Mouse (Mus musculus): Measurements from ENCODE around the gene Tctex1d4. TPM values are rescaled to one million over a fixed set of nuclear protein-coding genes. Genes with fewer than 3 reads are reported as not detected.

The Tctex1d4 gene
- total RNA-seq, 2 experiments from 2014 or later = 0.38 TPM; not detected in 1

- H3K4me3 ChIP-seq = no peak overlapping the region
- TF ChIP-seq CTCF (conservative IDR thresholded peaks at IDR 0.05) = no peak
- DNase-seq (ENCODE audit: low spot score in 2 of 2) = no peak
- H3K27ac ChIP-seq = no peak overlapping the region
Observed at GRCm38 (mm10) chr4:117150212-117150733, 23.7 kb downstream of the Tctex1d4 start.

GRCm38 (mm10) chr4:117151416-117151815, 24.8 kb downstream of the Tctex1d4 start:
- H3K4me3 ChIP-seq = no peak overlapping the region
- H3K27ac ChIP-seq = no peak overlapping the region
- DNase-seq (ENCODE audit: low spot score in 2 of 2) = no peak
- no peak for TF ChIP-seq CTCF (conservative IDR thresholded peaks at IDR 0.05)

GRCm38 (mm10) chr4:117152714-117153113, 26.1 kb downstream of the Tctex1d4 start:
- DNase-seq (ENCODE audit: low spot score in 2 of 2) = no peak
- no peak for TF ChIP-seq CTCF (conservative IDR thresholded peaks at IDR 0.05)
- H3K27ac ChIP-seq = no peak overlapping the region
- H3K4me3 ChIP-seq = no peak overlapping the region

- no peak for TF ChIP-seq CTCF (conservative IDR thresholded peaks at IDR 0.05)
- Histone ChIP-seq H3K4me3 (peak overlapping the region; percentile 84), H3K27ac (peak overlapping the region; percentile 94)
- DNase-seq (ENCODE audit: low spot score in 2 of 2) = peak in 1 of 2 experiments; percentile 24
Observed at GRCm38 (mm10) chr4:117155020-117155791, 28.6 kb downstream of the Tctex1d4 start.

- H3K27ac ChIP-seq = peak within 1 kb of the TSS; percentile 94
- peak; percentile 87 to 88 for DNase-seq (ENCODE audit: low spot score in 2 of 2)
- TF ChIP-seq CTCF (conservative IDR thresholded peaks at IDR 0.05) = no peak
- peak within 1 kb of the TSS; percentile 84 for H3K4me3 ChIP-seq
Observed at GRCm38 (mm10) chr4:117155792-117156355, 29.3 kb downstream of the Tctex1d4 start, which contains the start of gene Rps8. Gene Rps8, minus strand, starts transcription at chr4:117156243.

GRCm38 (mm10) chr4:117156372-117156771, 29.8 kb downstream of the Tctex1d4 start:
- no peak for DNase-seq (ENCODE audit: low spot score in 2 of 2)
- Histone ChIP-seq H3K27ac (peak overlapping the region; percentile 94), H3K4me3 (peak overlapping the region; percentile 84)
- TF ChIP-seq CTCF (conservative IDR thresholded peaks at IDR 0.05) = no peak

GRCm38 (mm10) chr4:117159666-117160065, 33.1 kb downstream of the Tctex1d4 start:
- TF ChIP-seq CTCF (conservative IDR thresholded peaks at IDR 0.05) = no peak

GRCm38 (mm10) chr4:117161183-117161582, 34.6 kb downstream of the Tctex1d4 start:
- H3K4me3 ChIP-seq = no peak overlapping the region
- no peak overlapping the region for H3K27ac ChIP-seq
- no peak for TF ChIP-seq CTCF (conservative IDR thresholded peaks at IDR 0.05)
- no peak for DNase-seq (ENCODE audit: low spot score in 2 of 2)

More at GRCm38 (mm10) chr4:117159666-117160065, 33.1 kb downstream of the Tctex1d4 start:
- Histone ChIP-seq H3K27ac (no peak overlapping the region), H3K4me3 (no peak overlapping the region)
- no peak for DNase-seq (ENCODE audit: low spot score in 2 of 2)

GRCm38 (mm10) chr4:117169936-117170335, 43.3 kb downstream of the Tctex1d4 start:
- DNase-seq (ENCODE audit: low spot score in 2 of 2) = no peak
- Histone ChIP-seq H3K27ac (no peak overlapping the region), H3K4me3 (no peak overlapping the region)
- TF ChIP-seq CTCF (conservative IDR thresholded peaks at IDR 0.05) = no peak

Small RNA genes lying within 50 kb of the gene (microRNA-seq; reads per million reads assigned to microRNA genes)
- 0 reads per million in 2 experiments for gene Gm22398

Other genes with a start within 250 kb of the Tctex1d4 start
- 10 to 100 TPM; 15.6 to 17.1 TPM for gene Zswim5, start 249.4 kb upstream of the Tctex1d4 start, total RNA-seq (2021)
- gene Urod, start 132.4 kb upstream of the Tctex1d4 start, total RNA-seq (2021) = 10 to 100 TPM; 58.5 to 59.2 TPM
- gene Hectd3, start 131.5 kb upstream of the Tctex1d4 start, total RNA-seq (2021) = 10 to 100 TPM; 44.9 to 46.1 TPM
- gene Eif2b3, start 107.4 kb upstream of the Tctex1d4 start, total RNA-seq (2021) = 10 to 100 TPM; 19.7 to 20.6 TPM
- gene Ptch2, start 30.7 kb upstream of the Tctex1d4 start, total RNA-seq (2021) = 1 to 10 TPM; 1.5 to 2.7 TPM
- gene Btbd19, start 1.1 kb upstream of the Tctex1d4 start, total RNA-seq (2021) = 10 to 100 TPM; 13.3 to 14.8 TPM
- 1 to 10 TPM; 6.9 to 7.2 TPM for gene Plk3, start 7.2 kb downstream of the Tctex1d4 start, total RNA-seq (2021)
- gene Rps8, start 29.4 kb downstream of the Tctex1d4 start, total RNA-seq (2021) = 100 to 1,000 TPM; 509 to 527 TPM
- under 1 TPM; 0.26 to 0.47 TPM for gene Kif2c, start 55.8 kb downstream of the Tctex1d4 start, total RNA-seq (2021)
- gene Tmem53, start 125.2 kb downstream of the Tctex1d4 start, total RNA-seq (2021) = 1 to 10 TPM; 4.7 to 4.9 TPM
- gene Armh1, start 125.3 kb downstream of the Tctex1d4 start, total RNA-seq (2021) = under 1 TPM; 0.47 to 0.59 TPM